14 mouse cellular contexts compared by ENCODE assay signal in genomic region chr11:67001717-67002116, GRCm38 (mm10). TPM values are rescaled to one million over a fixed set of nuclear protein-coding genes. Genes with fewer than 3 reads are reported as not detected.
DNase-seq lines count a peak whose midpoint lies in the region; ATAC-seq lines count a peak whose summit lies in the region.
"Had no signal": no experiment of that assay in that cellular context is flagged by ENCODE, and none has a peak within 500 bp of the region (broad histone marks: within the 10 kb centered on the region; RNA-seq: fewer than 3 reads in every experiment).

No protein-coding gene starts in this region.

- H3K27me3 ChIP-seq in forebrain, embryonic 10.5 days (ENCODE audit: poor library complexity, severe bottlenecking): no peaks in the 10 kb centered on the region; the same call in none of the 2 replicates
- no peaks in the 10 kb centered on the region for H3K27me3 ChIP-seq in hindbrain, embryonic 14.5 days (ENCODE audit: control insufficient read depth, insufficient read depth, low read length)
- no peaks in the 10 kb centered on the region for H3K27me3 ChIP-seq in midbrain, embryonic 16.5 days (ENCODE audit: control insufficient read depth, insufficient read depth, low read depth, low read length)
- H3K27me3 ChIP-seq: embryonic facial prominence, embryonic 13.5 days; heart, embryonic 13.5 days had no signal

- H3K27ac ChIP-seq in forebrain, embryonic 10.5 days: peak overlapping the region; percentile 80
- H3K27ac ChIP-seq in hindbrain, embryonic 14.5 days: peak overlapping the region; percentile 52; the same call in 1 of the 2 replicates
- H3K27ac ChIP-seq in midbrain, embryonic 16.5 days (ENCODE audit: low read length): peak overlapping the region; percentile 66
- H3K27ac ChIP-seq: embryonic facial prominence, embryonic 13.5 days; heart, embryonic 13.5 days had no signal

- WGBS in forebrain, embryonic 10.5 days: 3% methylated on average over 1 of the region's 1 CpGs
- 10% methylated on average over 1 of the region's 1 CpGs for WGBS in hindbrain, embryonic 14.5 days
- 4% methylated on average over 1 of the region's 1 CpGs for WGBS in midbrain, embryonic 16.5 days

- no peak overlapping the region for H3K9ac ChIP-seq in hindbrain, embryonic 14.5 days
- H3K9ac ChIP-seq in midbrain, embryonic 16.5 days (ENCODE audit: low read depth, low read length): no peak overlapping the region
- H3K9ac ChIP-seq: embryonic facial prominence, embryonic 13.5 days; heart, embryonic 13.5 days had no signal

- no peak overlapping the region for H3K4me2 ChIP-seq in hindbrain, embryonic 14.5 days (replicated peaks)
- H3K4me2 ChIP-seq in midbrain, embryonic 16.5 days (ENCODE audit: low read length): no peak overlapping the region
- H3K4me2 ChIP-seq: embryonic facial prominence, embryonic 13.5 days; heart, embryonic 13.5 days had no signal

- 0 out of 2 replicates have a peak, but pooled peaks have one; percentile 41 for ATAC-seq in hindbrain, embryonic 14.5 days (ENCODE audit: low FRiP score)
- ATAC-seq in midbrain, embryonic 16.5 days: peak; percentile 80; the same call in 1 of the 2 replicates
- ATAC-seq: lung, postnatal 0 days had no signal

- peak; percentile 56 for DNase-seq in forebrain, embryonic 10.5 days (ENCODE audit: extremely low spot score, low spot score)
- DNase-seq in hindbrain, embryonic 14.5 days (ENCODE audit: low spot score): no peak
- DNase-seq in heart, adult 9 months (ENCODE audit: low spot score in 2 of 2): no peak
- no peak for DNase-seq in kidney, postnatal 25 days
- DNase-seq in testis, postnatal 14 days (ENCODE audit: low spot score): no peak
- no peak for DNase-seq in thymus, postnatal 25 days
- DNase-seq: adrenal gland, postnatal 10 days; cerebellum, adult 11 months; liver; thymus, postnatal 36 days had no signal

- no peaks in the 10 kb centered on the region for H3K36me3 ChIP-seq in forebrain, embryonic 10.5 days (replicated peaks)
- H3K36me3 ChIP-seq in hindbrain, embryonic 14.5 days (replicated peaks; ENCODE audit: control insufficient read depth, insufficient read depth): no peaks in the 10 kb centered on the region
- no peaks in the 10 kb centered on the region for H3K36me3 ChIP-seq in midbrain, embryonic 16.5 days (ENCODE audit: control insufficient read depth, insufficient read depth, low read length)
- H3K36me3 ChIP-seq: embryonic facial prominence, embryonic 13.5 days; heart, embryonic 13.5 days had no signal

- no peaks in the 10 kb centered on the region; the same call in 1 of the 2 replicates for H3K9me3 ChIP-seq in forebrain, embryonic 10.5 days
- no peaks in the 10 kb centered on the region for H3K9me3 ChIP-seq in hindbrain, embryonic 14.5 days (ENCODE audit: control insufficient read depth, low read length)
- H3K9me3 ChIP-seq in midbrain, embryonic 16.5 days (replicated peaks; ENCODE audit: control insufficient read depth, low read length, poor library complexity, severe bottlenecking): no peaks in the 10 kb centered on the region
- H3K9me3 ChIP-seq: embryonic facial prominence, embryonic 13.5 days; heart, embryonic 13.5 days had no signal

- no peak overlapping the region for H3K4me3 ChIP-seq in forebrain, embryonic 10.5 days
- no peak overlapping the region for H3K4me3 ChIP-seq in hindbrain, embryonic 14.5 days (replicated peaks; ENCODE audit: low read length)
- no peak overlapping the region for H3K4me3 ChIP-seq in midbrain, embryonic 16.5 days (ENCODE audit: low read depth, low read length)
- H3K4me3 ChIP-seq: embryonic facial prominence, embryonic 13.5 days; heart, embryonic 13.5 days had no signal

- peaks cover 29% of the 10 kb centered on the region for H3K4me1 ChIP-seq in forebrain, embryonic 10.5 days
- peaks cover 21% of the 10 kb centered on the region for H3K4me1 ChIP-seq in hindbrain, embryonic 14.5 days (replicated peaks; ENCODE audit: control insufficient read depth, insufficient read depth, low read length)
- H3K4me1 ChIP-seq in midbrain, embryonic 16.5 days (ENCODE audit: control insufficient read depth, insufficient read depth, low read length): peaks cover 12% of the 10 kb centered on the region

RNA-seq across cellular contexts. Expression of gene Tmem220, which starts 23.2 kb away (rescaled TPM):
- polyA plus RNA-seq in forebrain, embryonic 10.5 days (2016; fragmentation: Nextera tagmentation; extraction: Ambion mirVana): 0.63 and 0.86 TPM in 2 replicates
- polyA plus RNA-seq in hindbrain, embryonic 14.5 days (2014; fragmentation: Nextera tagmentation; extraction: Ambion mirVana): 0.59 and 1.1 TPM in 2 replicates
- polyA plus RNA-seq in midbrain, embryonic 16.5 days (2015; fragmentation: Nextera tagmentation; extraction: Ambion mirVana): 0.47 and 0.89 TPM in 2 replicates

RNA-seq across cellular contexts. Expression of gene Tmem238l, which starts 45.3 kb away (rescaled TPM):
- not detected in 2 replicates for polyA plus RNA-seq in forebrain, embryonic 10.5 days (2016; fragmentation: Nextera tagmentation; extraction: Ambion mirVana)
- not detected in 2 replicates for polyA plus RNA-seq in hindbrain, embryonic 14.5 days (2014; fragmentation: Nextera tagmentation; extraction: Ambion mirVana)
- polyA plus RNA-seq in midbrain, embryonic 16.5 days (2015; fragmentation: Nextera tagmentation; extraction: Ambion mirVana): not detected in 2 replicates
- polyA plus RNA-seq: embryonic facial prominence, embryonic 13.5 days; lung, postnatal 0 days had no signal

RNA-seq across cellular contexts. Expression of gene Adprm, which starts 50.7 kb away (rescaled TPM):
- polyA plus RNA-seq in forebrain, embryonic 10.5 days (2016; fragmentation: Nextera tagmentation; extraction: Ambion mirVana): 28.5 TPM in 2 replicates
- 32.4 and 37.0 TPM in 2 replicates for polyA plus RNA-seq in hindbrain, embryonic 14.5 days (2014; fragmentation: Nextera tagmentation; extraction: Ambion mirVana)
- 28.2 and 32.7 TPM in 2 replicates for polyA plus RNA-seq in midbrain, embryonic 16.5 days (2015; fragmentation: Nextera tagmentation; extraction: Ambion mirVana)

RNA-seq across cellular contexts. Expression of gene Sco1, which starts 50.8 kb away (rescaled TPM):
- polyA plus RNA-seq in forebrain, embryonic 10.5 days (2016; fragmentation: Nextera tagmentation; extraction: Ambion mirVana): 21.1 and 22.9 TPM in 2 replicates
- polyA plus RNA-seq in hindbrain, embryonic 14.5 days (2014; fragmentation: Nextera tagmentation; extraction: Ambion mirVana): 10.2 and 11.7 TPM in 2 replicates
- polyA plus RNA-seq in midbrain, embryonic 16.5 days (2015; fragmentation: Nextera tagmentation; extraction: Ambion mirVana): 10.9 and 12.5 TPM in 2 replicates
